Mouse (Mus musculus) erythroblast, adult 5-6 weeks (primary cell): ENCODE data around the gene Rac2. TPM values are rescaled to one million over a fixed set of nuclear protein-coding genes. Genes with fewer than 3 reads are reported as not detected.

ENCODE experiments used
- total RNA-seq, 2 experiments: library from RNA; stranded (forward) in 1 of 2; stranded (reverse) in 1 of 2; fragments of 150-400 nt in 1 of 2; fragments of 200-764, 138-1000 nt in 1 of 2; gene quantifications; 2 replicates each; pipeline versions ENCODE4 v1.2.3 to v1.2.4; 2015 to 2017; ENCODE audit warnings: low replicate concordance in 2 of 2

The Rac2 gene
- total RNA-seq, 2 experiments from 2014 or later: 78.9 to 142 TPM

Other genes starting within 250 kb of the Rac2 start
- gene Csf2rb, start 247.0 kb downstream of the Rac2 start, total RNA-seq (2015; ENCODE audit: low replicate concordance): 32.8 and 34.8 TPM in 2 replicates
- 11.4 and 47.2 TPM in 2 replicates for gene Csf2rb, start 247.0 kb downstream of the Rac2 start, total RNA-seq (2017; ENCODE audit: low replicate concordance)
- gene Tex33, start 176.9 kb downstream of the Rac2 start, total RNA-seq (2015; ENCODE audit: low replicate concordance): not detected in 2 replicates
- gene Tex33, start 176.9 kb downstream of the Rac2 start, total RNA-seq (2017; ENCODE audit: low replicate concordance): not detected in 2 replicates
- gene Tst, start 166.9 kb downstream of the Rac2 start, total RNA-seq (2015; ENCODE audit: low replicate concordance): 5.2 and 6.0 TPM in 2 replicates
- 3.5 and 8.1 TPM in 2 replicates for gene Tst, start 166.9 kb downstream of the Rac2 start, total RNA-seq (2017; ENCODE audit: low replicate concordance)
- gene Mpst, start 166.4 kb downstream of the Rac2 start, total RNA-seq (2015; ENCODE audit: low replicate concordance): 7.7 and 10.4 TPM in 2 replicates
- 22.4 and 39.6 TPM in 2 replicates for gene Mpst, start 166.4 kb downstream of the Rac2 start, total RNA-seq (2017; ENCODE audit: low replicate concordance)
- gene Kctd17, start 144.2 kb downstream of the Rac2 start, total RNA-seq (2015; ENCODE audit: low replicate concordance): 1.0 TPM in 1 of 2 replicates, not detected in the other
- 0.98 and 2.0 TPM in 2 replicates for gene Kctd17, start 144.2 kb downstream of the Rac2 start, total RNA-seq (2017; ENCODE audit: low replicate concordance)
- 1.0 TPM in 1 of 2 replicates, not detected in the other for gene Tmprss6, start 104.1 kb downstream of the Rac2 start, total RNA-seq (2015; ENCODE audit: low replicate concordance)
- 0.70 TPM in 1 of 2 replicates, not detected in the other for gene Tmprss6, start 104.1 kb downstream of the Rac2 start, total RNA-seq (2017; ENCODE audit: low replicate concordance)
- 0.42 and 9.0 TPM in 2 replicates for gene Il2rb, start 77.5 kb downstream of the Rac2 start, total RNA-seq (2015; ENCODE audit: low replicate concordance)
- 0.28 and 1.0 TPM in 2 replicates for gene Il2rb, start 77.5 kb downstream of the Rac2 start, total RNA-seq (2017; ENCODE audit: low replicate concordance)
- not detected in 2 replicates for gene C1qtnf6, start 41.4 kb downstream of the Rac2 start, total RNA-seq (2015; ENCODE audit: low replicate concordance)
- gene C1qtnf6, start 41.4 kb downstream of the Rac2 start, total RNA-seq (2017; ENCODE audit: low replicate concordance): 0.28 and 0.43 TPM in 2 replicates
- not detected in 2 replicates for gene Sstr3, start 28.1 kb downstream of the Rac2 start, total RNA-seq (2015; ENCODE audit: low replicate concordance)
- not detected in 2 replicates for gene Sstr3, start 28.1 kb downstream of the Rac2 start, total RNA-seq (2017; ENCODE audit: low replicate concordance)
- 17.1 and 19.4 TPM in 2 replicates for gene Cyth4, start 24.3 kb upstream of the Rac2 start, total RNA-seq (2015; ENCODE audit: low replicate concordance)
- gene Cyth4, start 24.3 kb upstream of the Rac2 start, total RNA-seq (2017; ENCODE audit: low replicate concordance): 18.1 and 20.1 TPM in 2 replicates
- gene Elfn2, start 146.0 kb upstream of the Rac2 start, total RNA-seq (2015; ENCODE audit: low replicate concordance): not detected in 2 replicates
- 0.09 TPM in 1 of 2 replicates, not detected in the other for gene Elfn2, start 146.0 kb upstream of the Rac2 start, total RNA-seq (2017; ENCODE audit: low replicate concordance)
- 0.38 and 1.7 TPM in 2 replicates for gene Mfng, start 200.7 kb upstream of the Rac2 start, total RNA-seq (2015; ENCODE audit: low replicate concordance)
- 0.17 and 0.98 TPM in 2 replicates for gene Mfng, start 200.7 kb upstream of the Rac2 start, total RNA-seq (2017; ENCODE audit: low replicate concordance)
- gene Card10, start 230.3 kb upstream of the Rac2 start, total RNA-seq (2015; ENCODE audit: low replicate concordance): 0.58 TPM in 1 of 2 replicates, not detected in the other
- gene Card10, start 230.3 kb upstream of the Rac2 start, total RNA-seq (2017; ENCODE audit: low replicate concordance): 0.56 TPM in 1 of 2 replicates, not detected in the other